Mouse (Mus musculus) embryonic stem cell, embryonic (primary cell): ENCODE measurements at regions not wholly inside any gene's neighbourhood (a gene's known extent, or its start where the extent isn't known, plus 50 kb on each side); places are given as distances from the start of the nearest gene placed in this dataset.

Source experiments
- CTCF ChIA-PET, 4 experiments: fragments of 300-600 bp in 2 of 4; fragments of 350-600 bp in 2 of 4; sonication (Branson Sonifier 250); formaldehyde crosslinking; loops; one replicate each; lab custom pipeline; 2022; ENCODE audit warnings: inconsistent platforms in 2 of 4; lab: Charles Lee
- POLR2A ChIA-PET, 4 experiments: fragments of 300-600 bp in 2 of 4; fragments of 350-600 bp in 2 of 4; sonication (Branson Sonifier 250); formaldehyde crosslinking; loops; one replicate each; lab custom pipeline; 2022; ENCODE audit warnings: antibody characterized with exemption in 4 of 4, inconsistent platforms in 1 of 4; lab: Charles Lee

- ChIA-PET POLR2A (no interaction called here), CTCF (no interaction called here)
Measured at GRCm38 (mm10) chr1:71896141-71896725, 243.2 kb upstream of the Fn1 start.

GRCm38 (mm10) chr1:71893636-71894035 is 240.6 kb upstream of the Fn1 start:
- POLR2A ChIA-PET: no interaction called here
- CTCF ChIA-PET: no interaction called here

GRCm38 (mm10) chr1:71887809-71888208 is 234.8 kb upstream of the Fn1 start:
- CTCF ChIA-PET: no interaction called here
- POLR2A ChIA-PET: interaction anchor here in 1 of 4 experiments (0.6 kb wide), 1 partner anchor 379 kb away, joined by 3 read pairs; no protein-coding TSS in a partner anchor

GRCm38 (mm10) chr1:71886903-71887302 is 233.9 kb upstream of the Fn1 start:
- ChIA-PET POLR2A (no interaction called here), CTCF (no interaction called here)

- POLR2A ChIA-PET: no interaction called here
- CTCF ChIA-PET: no interaction called here
Measured at GRCm38 (mm10) chr1:71886233-71886632, 233.2 kb upstream of the Fn1 start.

GRCm38 (mm10) chr1:71881851-71882250 is 228.9 kb upstream of the Fn1 start:
- CTCF ChIA-PET: no interaction called here

GRCm38 (mm10) chr1:71881191-71881590 is 228.2 kb upstream of the Fn1 start:
- ChIA-PET POLR2A (no interaction called here), CTCF (no interaction called here)

More at GRCm38 (mm10) chr1:71881851-71882250, 228.9 kb upstream of the Fn1 start:
- POLR2A ChIA-PET: no interaction called here

GRCm38 (mm10) chr1:71880480-71880879 is 227.5 kb upstream of the Fn1 start:
- ChIA-PET POLR2A (no interaction called here), CTCF (no interaction called here)

- CTCF ChIA-PET: no interaction called here
- POLR2A ChIA-PET: interaction anchor here in 1 of 4 experiments (0.5 kb wide), 1 partner anchor 159 kb away, joined by 3 read pairs; no protein-coding TSS in a partner anchor
Measured at GRCm38 (mm10) chr1:71876712-71877401, 223.9 kb upstream of the Fn1 start.

GRCm38 (mm10) chr1:71874037-71874436 is 221.0 kb upstream of the Fn1 start:
- POLR2A ChIA-PET: no interaction called here
- CTCF ChIA-PET: no interaction called here

GRCm38 (mm10) chr1:71865670-71866069 is 212.7 kb upstream of the Fn1 start:
- ChIA-PET CTCF (no interaction called here), POLR2A (no interaction called here)

GRCm38 (mm10) chr1:71864749-71865148 is 211.7 kb upstream of the Fn1 start:
- ChIA-PET CTCF (no interaction called here), POLR2A (no interaction called here)

- ChIA-PET POLR2A (no interaction called here), CTCF (no interaction called here)
Measured at GRCm38 (mm10) chr1:71853212-71853611, 200.2 kb upstream of the Fn1 start.

- POLR2A ChIA-PET: no interaction called here
- CTCF ChIA-PET: no interaction called here
Measured at GRCm38 (mm10) chr1:71851268-71851667, 198.3 kb upstream of the Fn1 start.

- CTCF ChIA-PET: no interaction called here
- POLR2A ChIA-PET: interaction anchor here in 1 of 4 experiments (0.6 kb wide), 1 partner anchor 193 kb away, joined by 13 read pairs; no protein-coding TSS in a partner anchor
Measured at GRCm38 (mm10) chr1:71848656-71849055, 195.7 kb upstream of the Fn1 start.

GRCm38 (mm10) chr1:71844938-71845685 is 192.1 kb upstream of the Fn1 start:
- ChIA-PET POLR2A (no interaction called here), CTCF (no interaction called here)

- ChIA-PET POLR2A (interaction anchor here in 1 of 4 experiments (0.9 to 1.0 kb wide), 2 partner anchors 11 to 26 kb away, joined by 3 to 5 read pairs; no protein-coding TSS in a partner anchor), CTCF (no interaction called here)
Measured at GRCm38 (mm10) chr1:71837764-71838163, 184.8 kb upstream of the Fn1 start.

GRCm38 (mm10) chr1:71837039-71837648 is 184.1 kb upstream of the Fn1 start:
- CTCF ChIA-PET: no interaction called here
- POLR2A ChIA-PET: interaction anchor here in 1 of 4 experiments (0.9 to 1.0 kb wide), 2 partner anchors 11 to 25 kb away, joined by 3 to 5 read pairs; no protein-coding TSS in a partner anchor

- ChIA-PET CTCF (interaction anchor here in 1 of 4 experiments (0.6 to 0.7 kb wide), 2 partner anchors 146 to 1089 kb away, joined by 3 to 10 read pairs; no protein-coding TSS in a partner anchor), POLR2A (interaction anchor here in 1 of 4 experiments (0.7 kb wide), 1 partner anchor 34 kb away, joined by 4 read pairs; no protein-coding TSS in a partner anchor)
Measured at GRCm38 (mm10) chr1:71830379-71830778, 177.4 kb upstream of the Fn1 start.
